Mouse (Mus musculus): ENCODE measurements around the gene Ofcc1.

Gene Ofcc1

DNA sequence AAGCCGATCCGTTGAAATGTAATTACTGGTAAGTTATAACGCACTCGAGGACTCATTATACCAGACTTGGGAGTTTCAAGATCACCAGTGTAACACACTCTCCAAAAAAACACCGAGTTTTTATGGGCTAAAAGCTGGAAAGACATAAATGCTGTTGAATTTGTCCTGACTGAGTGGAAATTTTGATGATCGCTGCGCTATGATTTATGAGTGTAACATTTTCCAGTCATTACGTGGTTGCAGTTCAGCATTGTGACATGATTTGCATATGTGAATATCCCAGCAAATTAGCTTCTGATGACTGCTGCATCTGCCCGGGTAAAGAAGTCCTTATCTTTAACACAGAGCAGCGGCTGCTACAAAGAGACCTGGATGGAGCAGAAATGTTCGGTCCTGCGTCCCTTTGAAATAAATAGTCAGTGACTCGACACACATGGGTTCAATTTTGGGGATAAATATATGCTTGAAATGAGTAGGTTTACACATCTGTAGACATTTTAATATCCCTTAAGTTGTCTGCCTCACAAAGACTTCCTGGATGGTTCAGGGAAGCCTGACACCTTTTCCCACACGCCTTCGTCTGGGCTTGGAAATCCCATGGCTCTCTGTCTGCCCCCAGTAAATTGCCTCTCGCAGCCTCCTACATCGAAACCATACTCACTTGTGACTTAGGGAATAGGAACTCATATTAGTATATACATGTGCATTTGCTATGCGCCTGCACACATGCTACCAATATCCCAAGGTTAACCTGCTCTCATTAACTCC lies 381.8 kb downstream of the Ofcc1 start:
- DNase-seq = no peak

DNA sequence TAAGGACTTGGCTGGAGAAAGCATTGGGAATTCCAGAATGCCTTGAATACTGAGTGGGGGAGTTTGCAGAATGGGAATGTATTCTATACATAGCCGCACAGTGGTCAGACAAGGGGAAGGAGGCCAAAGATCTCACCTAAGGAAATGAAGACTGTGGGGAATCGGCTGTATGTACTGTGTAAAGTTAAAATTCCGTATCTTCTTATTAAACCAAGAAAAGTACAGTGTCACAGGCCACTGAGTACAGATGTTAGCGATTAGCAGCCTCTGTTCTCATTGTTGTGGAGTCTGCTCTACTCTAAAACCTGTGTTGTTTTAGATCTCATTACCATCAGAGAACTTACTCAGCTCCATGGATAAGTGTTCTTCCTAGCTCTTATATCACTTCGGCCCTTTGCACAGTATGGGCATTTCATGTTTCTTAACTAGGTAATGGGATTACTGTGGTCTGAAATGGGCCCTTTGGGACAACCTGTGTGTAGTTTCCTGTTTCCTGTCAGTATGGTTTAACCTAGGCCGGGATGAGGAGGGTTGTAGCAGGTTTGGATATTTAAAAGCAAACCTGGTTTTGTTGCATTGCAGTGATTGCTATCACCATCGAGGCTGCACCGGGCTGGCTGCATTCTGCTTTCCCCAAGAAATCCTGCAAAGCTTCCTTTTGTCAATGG lies 392.8 kb downstream of the Ofcc1 start:
- no peak for DNase-seq

DNA sequence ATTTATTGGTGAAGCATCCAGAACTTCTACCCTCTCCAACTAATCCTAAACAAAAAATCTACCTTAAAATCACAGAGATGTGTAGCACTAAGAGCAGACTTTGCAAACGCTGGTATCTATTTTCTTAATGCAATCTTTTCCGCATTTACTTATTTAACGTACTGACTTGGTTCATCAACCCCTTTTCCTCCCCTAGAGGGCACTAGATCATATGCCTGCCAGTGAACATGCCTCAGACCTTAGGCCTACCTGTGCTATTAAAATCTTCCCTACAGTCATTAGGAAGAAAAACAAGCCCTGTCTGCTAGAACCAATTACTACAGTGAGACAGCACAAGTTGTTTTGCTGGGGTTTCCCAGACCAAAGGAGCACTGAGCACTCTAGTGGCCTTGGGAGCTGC lies 404.0 kb downstream of the Ofcc1 start:
- peak in 1 of 2 experiments; percentile 2 for DNase-seq

DNA sequence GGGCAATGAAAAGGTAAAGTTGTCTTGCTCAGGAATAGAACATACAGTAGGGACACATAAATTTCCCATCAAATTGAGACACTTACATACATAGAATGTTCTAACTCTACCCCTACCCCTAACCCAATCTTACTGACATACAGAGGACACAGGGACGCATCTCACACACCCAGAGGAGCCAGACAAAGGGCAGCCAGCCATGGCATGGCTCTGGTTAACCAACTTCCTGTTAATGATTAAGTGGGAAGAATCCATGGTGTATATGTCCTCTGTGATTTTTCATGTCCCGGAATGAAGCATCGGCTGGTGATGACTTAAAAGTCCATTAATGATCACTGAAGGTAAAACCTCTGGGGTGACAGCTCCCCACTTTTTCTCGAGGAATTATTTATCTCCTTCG lies 405.2 kb downstream of the Ofcc1 start:
- no peak for DNase-seq
